Mouse (Mus musculus) forebrain, embryonic 15.5 days (tissue): Measurements from ENCODE around the gene Dlgap1. TPM values are rescaled to one million over a fixed set of nuclear protein-coding genes. Genes with fewer than 3 reads are reported as not detected.

ENCODE experiments used
- ATAC-seq: fragments of 200-750 bp; cut with Nextera tagmentation; replicated peaks from 2 replicates; pipeline ENCODE4 v1.8.0; 2017; ENCODE audit warnings: mild to moderate bottlenecking, moderate TSS enrichment, moderate library complexity
- H3K27ac ChIP-seq: fragments of 300-500 bp; sonication (generic); replicated peaks from 2 replicates; pipeline ENCODE4 v1.5.1; 2015; ENCODE audit warnings: mild to moderate bottlenecking, inconsistent platforms
- H3K27me3 ChIP-seq: fragments of 300-500 bp; sonication (generic); 2 replicates; pipeline ENCODE4 v1.6.1; 2015; ENCODE audit warnings: inconsistent platforms
- H3K36me3 ChIP-seq: fragments of 300-500 bp; sonication (generic); 2 replicates; pipeline ENCODE4 v1.6.1; 2015; ENCODE audit warnings: mild to moderate bottlenecking, inconsistent platforms
- H3K4me1 ChIP-seq: fragments of 300-500 bp; sonication (generic); 2 replicates; pipeline ENCODE4 v1.6.1; 2015; ENCODE audit warnings: inconsistent platforms
- H3K4me2 ChIP-seq: fragments of 300-500 bp; sonication (generic); replicated peaks from 2 replicates; pipeline ENCODE4 v1.6.1; 2015; ENCODE audit warnings: mild to moderate bottlenecking, inconsistent platforms
- H3K4me3 ChIP-seq: fragments of 300-500 bp; sonication (generic); 2 replicates; pipeline ENCODE4 v1.5.1; 2015; ENCODE audit warnings: mild to moderate bottlenecking, inconsistent platforms
- H3K9ac ChIP-seq: fragments of 300-500 bp; sonication (generic); replicated peaks from 2 replicates; pipeline ENCODE4 v1.6.1; 2015; ENCODE audit warnings: mild to moderate bottlenecking, inconsistent platforms
- H3K9me3 ChIP-seq: fragments of 300-500 bp; sonication (generic); 2 replicates; pipeline ENCODE4 v1.6.1; 2016; ENCODE audit warnings: inconsistent platforms
- WGBS: fragments of 180-500 bp; shearing (Covaris S2); methylation state at CpG from one replicate; pipeline ENCODE4 v1.1.7; 2015; ENCODE audit warnings: mixed read lengths; 5-methylcytosine and 5-hydroxymethylcytosine counted together
- polyA plus RNA-seq: library from polyadenylated mRNA; unstranded; fragments of >200 nt; fragmentation: Nextera tagmentation; extraction: Ambion mirVana; gene quantifications from 2 replicates; pipeline ENCODE4 v1.2.1, GENCODE M21; 2015

Gene Dlgap1
- polyA plus RNA-seq, 1 experiment from 2014 or later: 31.0 TPM

DNA sequence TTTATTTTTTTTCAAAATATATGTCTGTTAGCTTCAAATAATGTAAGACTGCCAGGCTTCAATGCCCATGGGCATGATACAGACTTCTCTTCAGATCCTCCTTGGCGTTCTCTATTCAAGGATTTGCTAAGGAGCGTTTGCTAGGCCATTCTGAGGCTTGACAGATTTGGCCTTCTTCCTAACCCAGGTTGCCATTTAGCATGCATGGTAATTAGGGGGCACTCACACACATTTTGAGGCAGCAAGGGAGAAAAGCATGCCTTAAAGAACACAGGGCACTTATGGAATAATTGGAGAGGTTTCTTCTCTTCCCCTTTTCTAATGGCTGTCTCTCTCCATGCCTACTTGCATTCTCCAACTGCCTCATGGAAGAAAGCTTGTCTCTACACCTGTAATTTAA lies 53.7 kb downstream of the Dlgap1 start:
- Histone ChIP-seq H3K4me3 (no peak overlapping the region), H3K4me2 (no peak overlapping the region), H3K9ac (no peak overlapping the region), H3K4me1 (no peaks in the 10 kb centered on the region), H3K9me3 (no peaks in the 10 kb centered on the region), H3K27ac (no peak overlapping the region), H3K36me3 (no peaks in the 10 kb centered on the region), H3K27me3 (no peaks in the 10 kb centered on the region)
- 26% methylated on average over 2 of the region's 2 CpGs for WGBS
- no peak for ATAC-seq

DNA sequence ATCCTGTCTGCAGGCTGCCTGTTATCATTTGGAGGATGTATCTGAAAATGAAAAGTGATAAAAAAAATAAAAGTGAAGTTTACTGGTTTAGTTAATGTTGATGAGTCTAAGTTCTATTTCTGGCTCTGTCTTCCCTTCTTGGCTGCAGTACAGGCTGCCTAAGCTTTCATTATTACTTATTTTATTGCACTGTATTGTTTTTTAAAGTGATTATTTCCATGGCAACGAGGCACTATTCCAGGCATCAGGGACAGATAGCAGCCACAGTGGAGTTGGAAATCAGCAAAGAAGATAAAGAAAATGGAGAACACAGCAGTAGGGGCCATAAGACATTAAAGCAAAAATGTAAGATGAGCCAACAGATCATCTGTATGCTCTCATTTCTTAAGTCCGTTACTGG lies 66.0 kb downstream of the Dlgap1 start:
- H3K36me3 ChIP-seq: no peaks in the 10 kb centered on the region
- ATAC-seq: no peak
- no peak overlapping the region for H3K4me2 ChIP-seq
- no peak overlapping the region for H3K9ac ChIP-seq
- H3K9me3 ChIP-seq: no peaks in the 10 kb centered on the region
- H3K4me3 ChIP-seq: no peak overlapping the region
- H3K4me1 ChIP-seq: peaks cover 6% of the 10 kb centered on the region; the same call in 1 of the 2 replicates
- H3K27me3 ChIP-seq: no peaks in the 10 kb centered on the region
- WGBS: 75% methylated on average over 2 of the region's 2 CpGs
- no peak overlapping the region for H3K27ac ChIP-seq

DNA sequence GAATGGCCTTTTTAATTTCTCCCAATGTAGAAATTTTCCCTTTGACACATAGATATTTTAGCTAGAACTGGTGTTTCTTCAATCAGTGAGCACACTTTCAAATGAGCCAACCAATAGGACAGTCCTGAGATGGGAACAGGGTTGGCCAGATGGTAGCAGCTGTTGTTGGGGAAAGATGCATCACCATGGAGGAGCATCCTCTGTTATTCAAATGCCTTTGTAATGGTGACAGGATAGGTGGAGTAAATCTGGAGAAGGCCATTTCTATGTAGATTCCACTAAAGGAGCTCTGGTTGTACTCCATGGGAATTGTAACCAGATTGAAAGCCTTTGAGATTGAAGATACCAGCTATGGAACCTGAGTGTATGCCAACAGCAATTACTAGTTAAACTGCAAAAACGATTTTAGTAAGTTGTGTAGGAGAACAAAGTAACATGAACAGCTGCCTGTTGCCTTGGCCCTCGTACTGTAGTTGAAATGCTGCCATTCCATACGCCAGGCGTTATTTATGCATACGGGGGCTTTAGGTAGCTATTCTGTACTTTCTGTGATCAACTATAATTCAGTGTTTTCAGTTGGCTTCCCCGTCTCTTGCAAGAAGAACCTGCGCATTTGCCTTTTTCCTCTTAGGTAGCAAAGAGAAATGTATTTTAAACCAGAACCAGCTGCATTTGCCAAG lies 72.0 kb downstream of the Dlgap1 start:
- no peaks in the 10 kb centered on the region for H3K9me3 ChIP-seq
- no peaks in the 10 kb centered on the region for H3K4me1 ChIP-seq
- no peaks in the 10 kb centered on the region for H3K36me3 ChIP-seq
- WGBS: 75% methylated on average over 7 of the region's 7 CpGs
- no peak for ATAC-seq
- no peaks in the 10 kb centered on the region for H3K27me3 ChIP-seq
- H3K9ac ChIP-seq: no peak overlapping the region
- no peak overlapping the region for H3K4me3 ChIP-seq
- no peak overlapping the region for H3K4me2 ChIP-seq
- H3K27ac ChIP-seq: no peak overlapping the region

DNA sequence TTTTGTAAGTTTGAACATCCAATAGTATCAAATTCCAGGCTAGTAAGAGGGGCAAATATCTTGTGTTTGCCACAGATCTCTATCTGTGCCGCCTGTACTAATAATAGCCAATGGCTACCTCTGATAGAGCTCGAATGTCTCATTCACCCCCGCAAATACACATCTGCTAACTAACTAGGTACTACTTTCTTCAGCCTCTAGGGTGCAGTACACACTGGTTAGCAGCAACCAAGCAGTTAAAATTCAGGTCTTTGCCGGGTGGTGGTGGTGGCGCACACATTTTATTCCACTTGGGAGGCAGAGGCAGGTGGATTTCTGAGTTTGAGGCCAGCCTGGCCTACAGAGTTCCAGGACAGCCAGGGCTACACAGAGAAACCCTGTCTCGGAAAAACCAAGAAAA lies 99.4 kb downstream of the Dlgap1 start:
- 90% methylated on average over 6 of the region's 6 CpGs for WGBS
- Histone ChIP-seq H3K36me3 (no peaks in the 10 kb centered on the region), H3K9me3 (no peaks in the 10 kb centered on the region), H3K27me3 (no peaks in the 10 kb centered on the region), H3K4me2 (no peak overlapping the region), H3K9ac (no peak overlapping the region), H3K4me1 (no peaks in the 10 kb centered on the region), H3K4me3 (no peak overlapping the region), H3K27ac (no peak overlapping the region)
- ATAC-seq: no peak

DNA sequence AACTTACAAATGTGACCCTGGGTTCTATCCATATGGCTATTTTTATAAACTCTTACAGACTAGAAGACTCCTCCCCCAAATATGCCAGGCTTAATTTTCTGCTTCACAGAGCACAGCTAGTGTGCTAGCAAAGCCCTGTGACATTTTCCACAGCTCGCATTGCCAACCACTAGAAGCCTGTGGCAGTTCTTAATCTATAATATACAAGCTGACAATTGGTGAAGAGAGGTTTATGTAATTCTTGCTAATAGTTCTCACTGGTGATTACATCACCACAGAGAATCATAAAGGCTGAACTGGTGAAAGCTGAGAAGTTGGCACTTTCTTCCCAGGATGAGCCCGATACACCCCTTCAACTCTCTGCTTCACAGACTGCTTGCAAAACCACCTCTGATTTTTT lies 103.2 kb downstream of the Dlgap1 start:
- peak; percentile 74 for ATAC-seq
- H3K27me3 ChIP-seq: no peaks in the 10 kb centered on the region
- no peak overlapping the region for H3K9ac ChIP-seq
- no peak overlapping the region for H3K4me2 ChIP-seq
- 38% methylated on average over 2 of the region's 2 CpGs for WGBS
- H3K4me1 ChIP-seq: no peaks in the 10 kb centered on the region
- no peak overlapping the region for H3K27ac ChIP-seq
- H3K9me3 ChIP-seq: no peaks in the 10 kb centered on the region
- no peaks in the 10 kb centered on the region for H3K36me3 ChIP-seq
- H3K4me3 ChIP-seq: no peak overlapping the region

DNA sequence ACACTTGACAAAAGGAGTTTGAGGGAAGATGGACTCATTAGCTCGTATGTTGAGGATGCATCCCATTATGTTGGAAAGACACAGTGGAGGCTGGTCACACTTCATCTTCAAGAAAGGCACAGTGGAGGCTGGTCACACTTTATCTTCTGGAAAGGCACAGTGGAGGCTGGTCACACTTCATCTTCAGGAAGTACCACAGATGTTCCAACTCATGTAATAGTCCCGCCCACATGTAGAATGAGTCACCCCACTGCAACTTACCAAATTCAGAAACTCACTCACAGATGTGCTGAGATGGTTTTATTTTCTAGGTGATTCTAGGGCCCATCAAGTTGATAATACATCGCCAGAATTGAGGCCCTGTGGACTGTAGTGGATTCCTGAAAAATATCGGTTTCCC lies 119.3 kb downstream of the Dlgap1 start:
- Histone ChIP-seq H3K9ac (no peak overlapping the region), H3K36me3 (no peaks in the 10 kb centered on the region)
- 92% methylated on average over 4 of the region's 4 CpGs for WGBS

DNA sequence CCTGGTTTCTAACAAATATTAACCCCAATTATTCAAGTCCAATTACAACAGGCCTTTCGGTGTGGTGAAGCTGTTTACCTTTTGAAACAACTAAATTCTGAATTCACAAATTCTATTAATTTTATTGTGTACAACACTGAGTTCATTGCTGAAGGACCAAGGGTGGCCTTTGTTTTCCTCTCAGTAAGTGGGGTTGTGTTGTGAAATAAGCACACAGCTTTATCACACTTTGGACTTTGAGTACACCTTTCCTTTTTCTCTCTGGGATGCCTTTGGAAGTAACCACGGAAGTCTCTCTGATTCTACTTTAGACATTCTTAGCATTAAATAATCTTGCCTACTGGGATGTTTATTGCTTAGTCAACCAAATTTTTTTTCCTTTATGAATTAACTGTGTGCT lies 121.9 kb downstream of the Dlgap1 start:
- Histone ChIP-seq H3K9ac (no peak overlapping the region), H3K27me3 (no peaks in the 10 kb centered on the region), H3K27ac (no peak overlapping the region), H3K36me3 (no peaks in the 10 kb centered on the region), H3K4me1 (no peaks in the 10 kb centered on the region), H3K4me3 (no peak overlapping the region), H3K4me2 (no peak overlapping the region), H3K9me3 (no peaks in the 10 kb centered on the region)
- no peak for ATAC-seq
- 89% methylated on average over 2 of the region's 2 CpGs for WGBS

More for the DNA sequence above, 119.3 kb downstream of the Dlgap1 start:
- no peak for ATAC-seq
- no peaks in the 10 kb centered on the region for H3K27me3 ChIP-seq
- H3K4me2 ChIP-seq: no peak overlapping the region
- H3K4me3 ChIP-seq: no peak overlapping the region
- H3K27ac ChIP-seq: no peak overlapping the region
- no peaks in the 10 kb centered on the region for H3K9me3 ChIP-seq
- H3K4me1 ChIP-seq: no peaks in the 10 kb centered on the region

DNA sequence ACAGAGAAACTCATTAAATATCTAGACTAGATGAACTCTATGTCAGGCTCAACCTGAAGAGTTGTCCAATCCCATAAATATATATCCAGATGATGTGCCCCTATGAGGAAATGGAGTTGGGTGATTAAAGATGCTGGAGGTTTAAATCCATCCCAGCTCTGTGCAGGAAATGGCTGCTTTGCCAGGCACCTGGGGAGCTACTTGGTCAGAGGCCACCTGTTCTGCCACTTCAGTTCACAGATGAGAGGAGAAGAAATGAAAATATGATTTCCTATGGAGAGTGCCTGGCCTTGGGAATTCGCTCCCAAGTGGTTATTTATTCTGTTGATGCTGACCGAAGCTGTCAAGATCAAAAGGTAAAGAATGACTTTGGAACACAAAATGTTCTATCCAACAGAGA lies 160.3 kb downstream of the Dlgap1 start:
- Histone ChIP-seq H3K9ac (no peak overlapping the region), H3K27ac (no peak overlapping the region), H3K4me1 (no peaks in the 10 kb centered on the region), H3K27me3 (no peaks in the 10 kb centered on the region), H3K4me2 (no peak overlapping the region), H3K4me3 (no peak overlapping the region), H3K9me3 (no peaks in the 10 kb centered on the region), H3K36me3 (no peaks in the 10 kb centered on the region)
- 94% methylated on average over 2 of the region's 2 CpGs for WGBS
- ATAC-seq: no peak

DNA sequence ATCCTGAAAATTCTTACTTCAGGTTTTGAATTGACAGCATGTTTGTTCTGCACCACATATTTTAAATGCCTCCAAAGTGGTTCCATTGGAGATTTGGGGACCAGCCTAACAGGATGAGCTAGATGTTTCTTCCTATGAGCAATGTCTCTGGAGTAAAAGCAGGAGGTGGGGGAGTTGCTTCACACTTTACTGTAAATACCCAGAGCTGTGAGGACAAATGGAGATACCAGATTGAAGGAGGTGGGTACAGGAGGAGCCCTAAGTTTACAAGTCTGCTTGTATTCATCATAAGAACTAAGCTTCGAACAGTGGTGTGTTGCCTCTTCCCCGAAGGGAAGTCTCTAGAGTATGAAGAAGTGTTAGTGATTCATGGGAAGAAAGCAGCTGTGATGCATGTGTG lies 201.0 kb downstream of the Dlgap1 start:
- Histone ChIP-seq H3K27ac (no peak overlapping the region), H3K9me3 (no peaks in the 10 kb centered on the region), H3K4me1 (no peaks in the 10 kb centered on the region), H3K36me3 (no peaks in the 10 kb centered on the region), H3K9ac (no peak overlapping the region), H3K4me2 (no peak overlapping the region), H3K27me3 (no peaks in the 10 kb centered on the region), H3K4me3 (no peak overlapping the region)
- ATAC-seq: no peak
- 87% methylated on average over 2 of the region's 2 CpGs for WGBS

DNA sequence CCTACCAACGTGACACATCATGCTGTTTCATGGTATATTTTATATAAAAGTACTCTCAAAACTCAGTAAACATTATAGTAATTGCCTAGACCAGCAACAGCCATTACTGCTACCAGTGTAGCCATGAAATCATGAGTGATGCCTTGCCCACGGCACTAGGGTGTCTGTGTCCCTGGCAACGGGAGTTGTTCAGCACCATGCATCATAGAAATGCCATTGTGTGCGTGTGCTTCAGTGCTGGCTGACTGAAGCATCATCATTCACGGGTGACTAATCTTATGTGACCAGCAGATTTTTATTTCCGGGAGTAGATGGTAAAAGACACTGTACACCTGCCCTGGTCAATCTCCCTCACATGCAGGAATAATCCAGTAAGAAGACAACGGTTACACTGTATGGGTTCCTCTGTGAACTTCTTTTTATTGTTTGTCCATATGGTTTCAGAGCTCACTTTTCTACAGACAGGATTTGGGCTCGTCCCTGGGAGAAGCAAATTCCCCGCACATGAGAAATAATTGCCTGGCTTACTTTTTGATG lies 203.7 kb downstream of the Dlgap1 start:
- Histone ChIP-seq H3K9ac (no peak overlapping the region), H3K4me1 (no peaks in the 10 kb centered on the region), H3K4me3 (no peak overlapping the region), H3K9me3 (no peaks in the 10 kb centered on the region), H3K27me3 (no peaks in the 10 kb centered on the region), H3K36me3 (no peaks in the 10 kb centered on the region), H3K4me2 (no peak overlapping the region), H3K27ac (no peak overlapping the region)
- 83% methylated on average over 9 of the region's 9 CpGs for WGBS
- ATAC-seq: no peak

DNA sequence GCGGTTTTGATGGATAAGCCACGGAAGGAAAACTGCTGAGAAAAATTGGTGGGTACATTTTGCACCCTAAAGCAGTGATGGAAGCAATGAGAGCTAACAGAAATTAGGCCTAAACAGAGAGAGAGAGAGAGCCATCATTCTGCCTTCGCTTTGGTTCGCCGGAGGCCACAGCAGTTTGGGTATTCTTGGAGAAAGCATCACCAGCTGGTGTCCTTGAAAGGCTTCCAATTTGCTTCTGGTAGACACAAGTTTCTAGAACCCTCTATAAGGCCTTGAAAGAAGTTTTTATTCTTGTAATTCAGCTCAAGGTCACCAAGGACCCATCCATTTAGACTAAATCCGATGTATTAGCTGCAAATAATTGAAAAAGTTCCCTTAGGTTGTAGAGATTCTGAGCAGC lies 205.0 kb downstream of the Dlgap1 start:
- H3K27me3 ChIP-seq: no peaks in the 10 kb centered on the region

DNA sequence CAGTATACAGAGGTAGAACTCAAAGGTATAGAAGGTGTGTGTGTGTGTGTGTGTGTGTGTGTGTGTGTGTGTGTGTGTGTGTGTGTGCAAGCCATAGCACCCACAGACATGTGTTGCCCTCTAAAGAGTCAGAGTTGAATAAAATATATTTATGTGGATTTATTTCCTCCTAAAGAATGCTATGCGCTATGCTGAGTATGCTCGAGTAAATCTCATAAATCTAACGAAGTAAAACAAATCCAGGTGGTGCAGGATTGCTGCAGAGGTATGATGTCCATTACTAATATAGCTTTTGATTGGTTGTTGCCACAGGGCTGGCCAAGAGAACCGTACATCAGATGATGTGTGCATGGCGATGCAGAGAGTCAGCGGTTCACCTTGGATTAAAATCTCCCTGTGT lies 222.4 kb downstream of the Dlgap1 start:
- Histone ChIP-seq H3K4me2 (no peak overlapping the region), H3K4me1 (no peaks in the 10 kb centered on the region), H3K27ac (no peak overlapping the region), H3K9ac (no peak overlapping the region), H3K27me3 (no peaks in the 10 kb centered on the region), H3K9me3 (no peaks in the 10 kb centered on the region), H3K36me3 (no peaks in the 10 kb centered on the region), H3K4me3 (no peak overlapping the region)
- no peak for ATAC-seq
- 89% methylated on average over 6 of the region's 6 CpGs for WGBS

More for the DNA sequence above, 205.0 kb downstream of the Dlgap1 start:
- H3K9ac ChIP-seq: no peak overlapping the region
- ATAC-seq: no peak
- 87% methylated on average over 6 of the region's 6 CpGs for WGBS
- H3K27ac ChIP-seq: no peak overlapping the region
- no peak overlapping the region for H3K4me3 ChIP-seq
- H3K4me1 ChIP-seq: no peaks in the 10 kb centered on the region
- no peaks in the 10 kb centered on the region for H3K9me3 ChIP-seq
- H3K4me2 ChIP-seq: no peak overlapping the region
- H3K36me3 ChIP-seq: no peaks in the 10 kb centered on the region

DNA sequence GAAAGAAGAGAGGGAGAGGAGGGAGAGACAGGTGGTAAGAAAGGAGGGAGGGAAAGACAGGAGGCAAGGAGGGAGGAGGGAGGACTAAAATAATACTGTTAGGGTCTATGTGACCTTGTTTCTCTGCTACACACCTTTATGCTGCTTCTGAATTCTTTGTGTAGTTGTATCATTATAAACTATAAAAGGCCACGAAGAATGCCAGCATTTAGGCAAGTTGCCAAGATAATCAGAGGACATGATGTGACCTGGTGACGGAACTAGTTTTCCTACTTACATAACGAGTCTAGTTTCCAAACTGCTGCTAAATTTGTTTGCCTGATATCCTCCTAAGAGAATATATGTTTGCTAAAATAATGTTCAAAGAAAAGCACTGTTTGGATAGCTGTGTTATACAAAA lies 254.0 kb downstream of the Dlgap1 start:
- WGBS: 35% methylated on average over 3 of the region's 3 CpGs
- Histone ChIP-seq H3K4me3 (no peak overlapping the region), H3K27me3 (no peaks in the 10 kb centered on the region), H3K27ac (no peak overlapping the region), H3K9ac (no peak overlapping the region), H3K4me2 (no peak overlapping the region), H3K4me1 (no peaks in the 10 kb centered on the region), H3K36me3 (no peaks in the 10 kb centered on the region), H3K9me3 (no peaks in the 10 kb centered on the region)
- no peak for ATAC-seq
